Mouse (Mus musculus): ENCODE measurements around the gene Olfr1390.
"Not testable (repeated sequence)": the region's sequence is repeated elsewhere in the genome, so short reads cannot be mapped to it uniquely, and the experiment has no call there.

GRCm38 (mm10) chr11:49308547-49308946 lies 26.4 kb upstream of the Olfr1390 start:
- not testable (repeated sequence) for TF ChIP-seq POLR2AphosphoS2 (IDR thresholded peaks at IDR 0.05; ENCODE audit: low read depth, low read length); TCF12 (IDR thresholded peaks at IDR 0.05; ENCODE audit: low read depth, low read length); POLR2A (IDR thresholded peaks at IDR 0.05; ENCODE audit: low read depth, low read length); CTCF (conservative IDR thresholded peaks at IDR 0.05 in 1 of 2, IDR thresholded peaks at IDR 0.05 in 1 of 2; ENCODE audit: low read depth in 2 of 2, low read length in 2 of 2); UBTF (IDR thresholded peaks at IDR 0.05; ENCODE audit: low read depth, low read length); MAFK (IDR thresholded peaks at IDR 0.05; ENCODE audit: insufficient replicate concordance, low read length); RAD21 (IDR thresholded peaks at IDR 0.05; ENCODE audit: low read depth, low read length); EP300 (IDR thresholded peaks at IDR 0.05; ENCODE audit: low read length)
